ENCODE assay signal across 20 mouse cellular contexts in the genomic region with DNA sequence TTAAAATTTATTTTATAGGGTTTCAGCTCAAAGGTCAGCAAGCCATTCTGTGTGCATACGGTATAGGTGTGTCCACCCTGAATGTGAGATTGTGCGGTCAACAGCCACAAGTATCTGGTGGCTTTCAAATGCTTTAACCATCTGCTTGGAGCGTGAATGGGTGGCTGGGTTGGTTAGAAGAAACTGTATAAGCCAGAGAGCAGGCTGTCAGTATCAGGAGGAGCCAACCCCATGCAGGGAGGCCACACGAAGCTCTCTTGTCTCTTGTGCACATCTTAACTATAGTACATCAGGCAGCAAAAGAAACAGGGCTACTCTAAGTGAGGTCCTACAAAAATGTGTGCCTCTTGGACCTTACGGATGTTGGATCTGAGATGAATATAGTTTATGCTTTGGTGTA.
DNase-seq lines count a peak whose midpoint lies in the region; TF ChIP-seq lines count a peak whose summit lies in the region.
"Had no signal": no experiment of that assay in that cellular context is flagged by ENCODE, and none has a peak within 500 bp of the region (broad histone marks: within the 10 kb centered on the region; RNA-seq: fewer than 3 reads in every experiment).

No protein-coding gene starts in this region.

- no peaks in the 10 kb centered on the region for H3K27me3 ChIP-seq in cerebellum, adult 2 months (ENCODE audit: control insufficient read depth, insufficient read depth, low read length)
- no peaks in the 10 kb centered on the region for H3K27me3 ChIP-seq in CH12.LX (replicated peaks)
- H3K27me3 ChIP-seq: Patski had no signal

- peak overlapping the region; percentile 10; the same call in 1 of the 2 replicates for H3K9ac ChIP-seq in CH12.LX (ENCODE audit: insufficient read depth, low read depth)

- peak overlapping the region; percentile 30; the same call in 1 of the 2 replicates for H3K27ac ChIP-seq in cerebellum, adult 2 months (ENCODE audit: insufficient read depth, low read length)
- peak overlapping the region; percentile 73 for H3K27ac ChIP-seq in CH12.LX (ENCODE audit: insufficient read depth, low read depth)

- WGBS in cerebellum, adult 2 months = 30% methylated on average over 5 of the region's 5 CpGs

- no peak for TF ChIP-seq CTCF in cerebellum, adult 2 months (IDR thresholded peaks at IDR 0.05; ENCODE audit: borderline replicate concordance, insufficient read depth, low read depth, low read length)
- TF ChIP-seq CTCF in CH12.LX (conservative IDR thresholded peaks at IDR 0.05 in 1 of 2, IDR thresholded peaks at IDR 0.05 in 1 of 2; ENCODE audit: low read depth in 2 of 2, low read length in 2 of 2) = no peak

- peak overlapping the region; percentile 68 for H3K4me2 ChIP-seq in CH12.LX (ENCODE audit: insufficient read depth, low read depth, poor library complexity, severe bottlenecking)

- dilution Hi-C loops in CH12.LX (cut with MboI; ENCODE audit: extremely low pct_ligation_motif_present, extremely low pct_unique_long_range_greater_than_20kb, low sequenced_read_pairs) = no loop called here

- no peaks in the 10 kb centered on the region for H3K9me3 ChIP-seq in CH12.LX (replicated peaks; ENCODE audit: low read length)
- H3K9me3 ChIP-seq: G1E had no signal

- peak; percentile 46 to 52 for DNase-seq in cerebellum, adult 2 months
- no peak for DNase-seq in cerebellum, postnatal 36 days
- peak; percentile 46 for DNase-seq in cerebellum, adult 9-11 months
- no peak for DNase-seq in cerebellum, adult 11-12 months
- peak; percentile 58 to 59 for DNase-seq in cerebellum, postnatal 25 days
- no peak for DNase-seq in cerebellum, postnatal 14 days
- no peak for DNase-seq in CH12.LX (ENCODE audit: extremely low read depth)
- DNase-seq in embryo, embryonic 9.5 days (ENCODE audit: extremely low spot score) = no peak
- DNase-seq: adrenal gland, adult 2 months; adrenal gland, adult 8-10 months; adrenal gland, postnatal 10 days; adrenal gland, postnatal 14 days; adrenal gland, postnatal 25 days; adrenal gland, postnatal 36 days; B cell, adult 2 months; cerebellum, adult 11 months; cerebellum, adult 18-20 months; cerebellum, adult 8-10 months had no signal

- H3K4me3 ChIP-seq in cerebellum, adult 2 months (replicated peaks; ENCODE audit: insufficient read depth, low read depth, low read length) = no peak overlapping the region
- H3K4me3 ChIP-seq in CH12.LX (replicated peaks in 1 of 3; ENCODE audit: low read depth in 2 of 3, low read length in 2 of 3, poor library complexity in 1 of 3) = no peak overlapping the region

- no peak for TF ChIP-seq RAD21 in CH12.LX (IDR thresholded peaks at IDR 0.05; ENCODE audit: low read depth, low read length)

- TF ChIP-seq POLR2A in cerebellum, adult 2 months (IDR thresholded peaks at IDR 0.05; ENCODE audit: borderline replicate concordance, insufficient read depth, low read length) = no peak
- no peak for TF ChIP-seq POLR2A in CH12.LX (IDR thresholded peaks at IDR 0.05; ENCODE audit: low read depth, low read length)

- H3K36me3 ChIP-seq in CH12.LX (replicated peaks in 1 of 2; ENCODE audit: control insufficient read depth in 1 of 2, insufficient read depth in 1 of 2, low read length in 1 of 2) = peaks cover 42 to 83% of the 10 kb centered on the region in 2 experiments

- peaks cover 52% of the 10 kb centered on the region for H3K4me1 ChIP-seq in cerebellum, adult 2 months (ENCODE audit: control insufficient read depth, insufficient read depth, low read length)
- H3K4me1 ChIP-seq in CH12.LX (ENCODE audit: control insufficient read depth in 1 of 2, insufficient read depth in 2 of 2) = peaks cover 18 to 47% of the 10 kb centered on the region in 2 experiments

- H3K79me2 ChIP-seq in CH12.LX (replicated peaks; ENCODE audit: control insufficient read depth, extremely low read depth, insufficient read depth, poor library complexity, severe bottlenecking) = no peaks in the 10 kb centered on the region

- TF ChIP-seq EP300 in CH12.LX (IDR thresholded peaks at IDR 0.05; ENCODE audit: low read length) = no peak

- in situ Hi-C loops in CH12.LX (cut with MboI; ENCODE audit: low pct_ligation_motif_present, low pct_unique_long_range_greater_than_20kb, low sequenced_read_pairs) = no loop called here

TF ChIP-seq in CH12.LX, 34 proteins besides CTCF, POLR2A, EP300 and RAD21:
- TF ChIP-seq SMC3 (IDR thresholded peaks at IDR 0.05; ENCODE audit: low read depth, low read length) (no peak), MEF2A (IDR thresholded peaks at IDR 0.05; ENCODE audit: borderline replicate concordance, low read depth, low read length) (no peak), MYC (IDR thresholded peaks at IDR 0.05; ENCODE audit: low read depth, low read length) (no peak), ZMIZ1 (IDR thresholded peaks at IDR 0.05; ENCODE audit: low read depth, low read length) (no peak), ZNF384 (IDR thresholded peaks at IDR 0.05; ENCODE audit: low read depth, low read length) (no peak), IRF4 (IDR thresholded peaks at IDR 0.05; ENCODE audit: low read depth, low read length) (no peak), ETS1 (conservative IDR thresholded peaks at IDR 0.05; ENCODE audit: low read depth, low read length) (no peak), HCFC1 (IDR thresholded peaks at IDR 0.05; ENCODE audit: low read depth, low read length) (no peak), MAZ (IDR thresholded peaks at IDR 0.05; ENCODE audit: low read depth, low read length) (no peak)

Comparison
In these comparisons a context has a peak if more than half of its experiments do, and no peak if none do; other contexts are left out.
1. DNase-seq: peak in cerebellum, adult 2 months (2 of 2), cerebellum, adult 9-11 months (single experiment) and cerebellum, postnatal 25 days (2 of 2); none in cerebellum, postnatal 36 days (0 of 2), cerebellum, adult 11-12 months (single experiment), cerebellum, postnatal 14 days (0 of 2), CH12.LX (single experiment) and embryo, embryonic 9.5 days (single experiment).